Mouse (Mus musculus): ENCODE measurements around the gene Olfr78.

DNA sequence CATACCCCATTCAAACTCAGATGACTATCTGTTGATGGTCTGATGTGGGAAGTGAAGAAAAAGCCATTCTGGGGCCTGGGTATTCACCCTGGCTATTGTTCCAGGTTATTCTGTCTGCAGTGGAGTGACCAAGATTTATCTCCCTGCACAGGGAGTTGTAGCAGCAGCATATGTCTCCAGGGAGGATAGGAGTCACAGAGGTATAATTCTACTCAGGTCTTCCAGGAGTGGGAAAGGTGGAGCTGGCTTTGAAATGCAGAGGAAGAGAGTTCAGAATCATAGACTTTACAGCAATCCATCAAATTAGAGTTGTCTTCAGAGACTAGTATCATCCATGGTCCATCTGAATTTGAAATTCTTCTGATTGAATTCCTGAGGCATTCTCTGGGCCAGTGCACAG is 31.9 kb downstream of the Olfr78 start, which contains the start of gene Olfr559:
- TF ChIP-seq CTCF (conservative IDR thresholded peaks at IDR 0.05; ENCODE audit: low read length) (no peak), POU5F1 (IDR thresholded peaks at IDR 0.05; ENCODE audit: borderline replicate concordance, low read length) (no peak)
